Mouse (Mus musculus) limb, embryonic 14.5 days (tissue): ENCODE measurements around the gene Slc26a10. TPM values are rescaled to one million over a fixed set of nuclear protein-coding genes. Genes with fewer than 3 reads are reported as not detected.
A peak's percentile ranks its signal among the peaks of the same experiment; 100 is the strongest.

Experiments used
- ATAC-seq: fragments of 200-750 bp; cut with Nextera tagmentation; 2 replicates; pipeline ENCODE4 v1.8.0; 2017; ENCODE audit warnings: low read depth, moderate number of reproducible peaks, moderate TSS enrichment; ENCODE audit not compliant: low FRiP score
- DNase-seq: peaks from one replicate; pipeline ENCODE4 v3.0.0-alpha.2; 2015; ENCODE audit warnings: low spot score
- H3K27ac ChIP-seq: fragments of 300-500 bp; sonication (generic); replicated peaks from 2 replicates; pipeline ENCODE4 v1.5.1; 2014; ENCODE audit warnings: low read depth, mild to moderate bottlenecking, low read length, moderate library complexity, mixed read lengths
- H3K27me3 ChIP-seq: fragments of 300-500 bp; sonication (generic); 2 replicates; pipeline ENCODE4 v1.6.1; 2014; ENCODE audit warnings: low read length, mixed read lengths; ENCODE audit not compliant: control insufficient read depth, insufficient read depth
- H3K36me3 ChIP-seq: fragments of 300-500 bp; sonication (generic); 2 replicates; pipeline ENCODE4 v1.6.1; 2014; ENCODE audit warnings: mild to moderate bottlenecking, low read length, moderate library complexity, mixed read lengths; ENCODE audit not compliant: control insufficient read depth, insufficient read depth
- H3K4me1 ChIP-seq: fragments of 300-500 bp; sonication (generic); 2 replicates; pipeline ENCODE4 v1.6.1; 2014; ENCODE audit warnings: antibody characterized with exemption, low read length, mixed read lengths; ENCODE audit not compliant: control insufficient read depth, insufficient read depth
- H3K4me2 ChIP-seq: fragments of 300-500 bp; sonication (generic); replicated peaks from 2 replicates; pipeline ENCODE4 v1.6.1; 2014; ENCODE audit warnings: low read depth, mild to moderate bottlenecking, low read length, moderate library complexity; ENCODE audit not compliant: severe bottlenecking
- H3K4me3 ChIP-seq: fragments of 300-500 bp; sonication (generic); replicated peaks from 2 replicates; pipeline ENCODE4 v1.5.1; 2014; ENCODE audit warnings: low read length
- H3K9ac ChIP-seq: fragments of 300-500 bp; sonication (generic); 2 replicates; pipeline ENCODE4 v1.6.1; 2014; ENCODE audit warnings: mild to moderate bottlenecking, low read depth, low read length, moderate library complexity; ENCODE audit not compliant: severe bottlenecking
- H3K9me3 ChIP-seq: fragments of 300-500 bp; sonication (generic); 2 replicates; pipeline ENCODE4 v1.6.1; 2016; ENCODE audit warnings: low read length; ENCODE audit not compliant: control insufficient read depth
- POLR2A ChIP-seq: fragments of 200-500 bp; IDR thresholded peaks from 2 replicates; pipeline ENCODE4 v1.8.0; 2012; ENCODE audit warnings: inconsistent platforms, mild to moderate bottlenecking, moderate library complexity, borderline replicate concordance; ENCODE audit not compliant: insufficient read depth, insufficient read length; ENCODE audit errors: extremely low read depth
- WGBS: fragments of 180-500 bp; shearing (Covaris S2); extraction: QIAGEN DNeasy Blood & Tissue Kit; methylation state at CpG from one replicate; pipeline ENCODE4 v1.1.7; 2014; 5-methylcytosine and 5-hydroxymethylcytosine counted together
- polyA plus RNA-seq, 2 experiments: library from polyadenylated mRNA; depleted of rRNA in 1 of 2; stranded (reverse) in 1 of 2; unstranded in 1 of 2; fragments of >200 nt; fragmentation: Nextera tagmentation in 1 of 2; extraction: Ambion mirVana in 1 of 2; gene quantifications; 2 replicates each; pipeline versions ENCODE4 v1.2.1 to v1.2.3; 2012 to 2014

Slc26a10 gene
- polyA plus RNA-seq, 2 experiments = 0.81 to 2.9 TPM

- DNase-seq = peak; percentile 72
- Histone ChIP-seq H3K36me3 (peaks cover 8% of the 10 kb centered on the region), H3K9me3 (no peaks in the 10 kb centered on the region), H3K9ac (0 out of 2 replicates have a peak overlapping the region, but pooled peaks have one; percentile 9), H3K4me3 (0 out of 2 replicates have a peak overlapping the region, but pooled peaks have one; percentile 0), H3K4me1 (0 out of 2 replicates have a peak, but pooled peaks cover 2% of the 10 kb centered on the region), H3K27ac (no peak overlapping the region), H3K27me3 (no peaks in the 10 kb centered on the region), H3K4me2 (peak overlapping the region; percentile 48)
- ATAC-seq = no peak
- WGBS = 12% methylated on average over 4 of the region's 4 CpGs
- TF ChIP-seq POLR2A = no peak
Observed at GRCm38 (mm10) chr10:127123436-127123805, 57.0 kb downstream of the Slc26a10 start.

- 0 out of 2 replicates have a peak overlapping the region, but pooled peaks have one; percentile 0 for H3K4me3 ChIP-seq
- H3K27ac ChIP-seq = no peak overlapping the region
- 0 out of 2 replicates have a peak overlapping the region, but pooled peaks have one; percentile 9 for H3K9ac ChIP-seq
- DNase-seq (peak; percentile 49), ATAC-seq (no peak)
- WGBS = 14% methylated on average over 13 of the region's 13 CpGs
- no peaks in the 10 kb centered on the region for H3K27me3 ChIP-seq
- no peak for TF ChIP-seq POLR2A
- peaks cover 12% of the 10 kb centered on the region for H3K36me3 ChIP-seq
- peak overlapping the region; percentile 48 for H3K4me2 ChIP-seq
- H3K9me3 ChIP-seq = no peaks in the 10 kb centered on the region
- 0 out of 2 replicates have a peak, but pooled peaks cover 2% of the 10 kb centered on the region for H3K4me1 ChIP-seq
Observed at GRCm38 (mm10) chr10:127122784-127123435, 57.5 kb downstream of the Slc26a10 start.

GRCm38 (mm10) chr10:127122018-127122417 lies 58.4 kb downstream of the Slc26a10 start:
- Histone ChIP-seq H3K4me3 (no peak overlapping the region), H3K27me3 (no peaks in the 10 kb centered on the region), H3K36me3 (peaks cover 19% of the 10 kb centered on the region), H3K4me1 (0 out of 2 replicates have a peak, but pooled peaks cover 2% of the 10 kb centered on the region), H3K4me2 (no peak overlapping the region), H3K9me3 (no peaks in the 10 kb centered on the region), H3K27ac (no peak overlapping the region), H3K9ac (no peak overlapping the region)
- 87% methylated on average over 3 of the region's 3 CpGs for WGBS
- no peak for DNase-seq
- no peak for TF ChIP-seq POLR2A
- ATAC-seq = no peak

Other genes with a start within 250 kb of the Slc26a10 start
- 230 and 284 TPM in 2 replicates for gene Ctdsp2, start 201.9 kb downstream of the Slc26a10 start, polyA plus RNA-seq (2012; rRNA removed)
- 143 and 153 TPM in 2 replicates for gene Ctdsp2, start 201.9 kb downstream of the Slc26a10 start, polyA plus RNA-seq (2014; fragmentation: Nextera tagmentation; extraction: Ambion mirVana)
- 0.35 and 0.45 TPM in 2 replicates for gene Avil, start 179.9 kb downstream of the Slc26a10 start, polyA plus RNA-seq (2012; rRNA removed)
- gene Avil, start 179.9 kb downstream of the Slc26a10 start, polyA plus RNA-seq (2014; fragmentation: Nextera tagmentation; extraction: Ambion mirVana) = 0.22 and 0.28 TPM in 2 replicates
- gene Tsfm, start 149.8 kb downstream of the Slc26a10 start, polyA plus RNA-seq (2012; rRNA removed) = 55.8 and 59.7 TPM in 2 replicates
- gene Tsfm, start 149.8 kb downstream of the Slc26a10 start, polyA plus RNA-seq (2014; fragmentation: Nextera tagmentation; extraction: Ambion mirVana) = 65.2 and 69.0 TPM in 2 replicates
- gene Mettl1, start 139.2 kb downstream of the Slc26a10 start, polyA plus RNA-seq (2012; rRNA removed) = 48.6 and 52.0 TPM in 2 replicates
- 59.1 and 71.3 TPM in 2 replicates for gene Mettl1, start 139.2 kb downstream of the Slc26a10 start, polyA plus RNA-seq (2014; fragmentation: Nextera tagmentation; extraction: Ambion mirVana)
- 3.4 and 3.8 TPM in 2 replicates for gene Eef1akmt3, start 139.1 kb downstream of the Slc26a10 start, polyA plus RNA-seq (2012; rRNA removed)
- gene Eef1akmt3, start 139.1 kb downstream of the Slc26a10 start, polyA plus RNA-seq (2014; fragmentation: Nextera tagmentation; extraction: Ambion mirVana) = 0.87 and 1.3 TPM in 2 replicates
- gene Cyp27b1, start 132.4 kb downstream of the Slc26a10 start, polyA plus RNA-seq (2012; rRNA removed) = 1.1 and 1.5 TPM in 2 replicates
- 0.19 and 0.53 TPM in 2 replicates for gene Cyp27b1, start 132.4 kb downstream of the Slc26a10 start, polyA plus RNA-seq (2014; fragmentation: Nextera tagmentation; extraction: Ambion mirVana)
- 8.6 and 9.8 TPM in 2 replicates for gene March9, start 120.5 kb downstream of the Slc26a10 start, polyA plus RNA-seq (2012; rRNA removed)
- gene March9, start 120.5 kb downstream of the Slc26a10 start, polyA plus RNA-seq (2014; fragmentation: Nextera tagmentation; extraction: Ambion mirVana) = 2.7 and 3.1 TPM in 2 replicates
- gene Cdk4, start 117.1 kb downstream of the Slc26a10 start, polyA plus RNA-seq (2012; rRNA removed) = 1,132 and 1,227 TPM in 2 replicates
- gene Cdk4, start 117.1 kb downstream of the Slc26a10 start, polyA plus RNA-seq (2014; fragmentation: Nextera tagmentation; extraction: Ambion mirVana) = 1,659 and 1,732 TPM in 2 replicates
- 124 and 164 TPM in 2 replicates for gene Tspan31, start 110.4 kb downstream of the Slc26a10 start, polyA plus RNA-seq (2012; rRNA removed)
- 58.3 and 72.1 TPM in 2 replicates for gene Tspan31, start 110.4 kb downstream of the Slc26a10 start, polyA plus RNA-seq (2014; fragmentation: Nextera tagmentation; extraction: Ambion mirVana)
- gene Agap2, start 105.4 kb downstream of the Slc26a10 start, polyA plus RNA-seq (2012; rRNA removed) = 5.3 and 6.0 TPM in 2 replicates
- gene Agap2, start 105.4 kb downstream of the Slc26a10 start, polyA plus RNA-seq (2014; fragmentation: Nextera tagmentation; extraction: Ambion mirVana) = 0.32 and 0.57 TPM in 2 replicates
- 60.6 and 61.0 TPM in 2 replicates for gene Os9, start 59.5 kb downstream of the Slc26a10 start, polyA plus RNA-seq (2012; rRNA removed)
- 54.7 and 57.6 TPM in 2 replicates for gene Os9, start 59.5 kb downstream of the Slc26a10 start, polyA plus RNA-seq (2014; fragmentation: Nextera tagmentation; extraction: Ambion mirVana)
- gene B4galnt1, start 15.4 kb downstream of the Slc26a10 start, polyA plus RNA-seq (2012; rRNA removed) = 12.1 and 15.0 TPM in 2 replicates
- gene B4galnt1, start 15.4 kb downstream of the Slc26a10 start, polyA plus RNA-seq (2014; fragmentation: Nextera tagmentation; extraction: Ambion mirVana) = 10.8 and 11.8 TPM in 2 replicates
- gene Arhgef25, start 9.4 kb upstream of the Slc26a10 start, polyA plus RNA-seq (2012; rRNA removed) = 228 and 246 TPM in 2 replicates
- 86.8 and 113 TPM in 2 replicates for gene Arhgef25, start 9.4 kb upstream of the Slc26a10 start, polyA plus RNA-seq (2014; fragmentation: Nextera tagmentation; extraction: Ambion mirVana)
- gene Dtx3, start 15.1 kb upstream of the Slc26a10 start, polyA plus RNA-seq (2012; rRNA removed) = 565 and 712 TPM in 2 replicates
- 157 and 184 TPM in 2 replicates for gene Dtx3, start 15.1 kb upstream of the Slc26a10 start, polyA plus RNA-seq (2014; fragmentation: Nextera tagmentation; extraction: Ambion mirVana)
- gene Pip4k2c, start 30.9 kb upstream of the Slc26a10 start, polyA plus RNA-seq (2012; rRNA removed) = 33.1 and 37.5 TPM in 2 replicates
- gene Pip4k2c, start 30.9 kb upstream of the Slc26a10 start, polyA plus RNA-seq (2014; fragmentation: Nextera tagmentation; extraction: Ambion mirVana) = 22.0 and 23.3 TPM in 2 replicates
- 9.4 and 9.7 TPM in 2 replicates for gene Kif5a, start 82.7 kb upstream of the Slc26a10 start, polyA plus RNA-seq (2012; rRNA removed)
- 2.8 and 3.5 TPM in 2 replicates for gene Kif5a, start 82.7 kb upstream of the Slc26a10 start, polyA plus RNA-seq (2014; fragmentation: Nextera tagmentation; extraction: Ambion mirVana)
- 221 and 240 TPM in 2 replicates for gene Dctn2, start 85.7 kb upstream of the Slc26a10 start, polyA plus RNA-seq (2012; rRNA removed)
- gene Dctn2, start 85.7 kb upstream of the Slc26a10 start, polyA plus RNA-seq (2014; fragmentation: Nextera tagmentation; extraction: Ambion mirVana) = 168 and 178 TPM in 2 replicates
- 68.1 and 86.6 TPM in 2 replicates for gene Mbd6, start 108.4 kb upstream of the Slc26a10 start, polyA plus RNA-seq (2012; rRNA removed)
- 19.9 and 20.7 TPM in 2 replicates for gene Mbd6, start 108.4 kb upstream of the Slc26a10 start, polyA plus RNA-seq (2014; fragmentation: Nextera tagmentation; extraction: Ambion mirVana)
- gene Mars, start 131.1 kb upstream of the Slc26a10 start, polyA plus RNA-seq (2012; rRNA removed) = 78.5 and 79.8 TPM in 2 replicates
- gene Mars, start 131.1 kb upstream of the Slc26a10 start, polyA plus RNA-seq (2014; fragmentation: Nextera tagmentation; extraction: Ambion mirVana) = 113 and 114 TPM in 2 replicates
- gene Arhgap9, start 141.3 kb upstream of the Slc26a10 start, polyA plus RNA-seq (2012; rRNA removed) = 5.5 and 5.8 TPM in 2 replicates
- 5.6 and 7.5 TPM in 2 replicates for gene Arhgap9, start 141.3 kb upstream of the Slc26a10 start, polyA plus RNA-seq (2014; fragmentation: Nextera tagmentation; extraction: Ambion mirVana)
- gene Gli1, start 161.3 kb upstream of the Slc26a10 start, polyA plus RNA-seq (2012; rRNA removed) = 118 and 157 TPM in 2 replicates
- gene Gli1, start 161.3 kb upstream of the Slc26a10 start, polyA plus RNA-seq (2014; fragmentation: Nextera tagmentation; extraction: Ambion mirVana) = 16.4 and 19.9 TPM in 2 replicates
- 0.01 TPM in 1 of 2 replicates, not detected in the other for gene Inhbe, start 173.8 kb upstream of the Slc26a10 start, polyA plus RNA-seq (2012; rRNA removed)
- not detected in 2 replicates for gene Inhbe, start 173.8 kb upstream of the Slc26a10 start, polyA plus RNA-seq (2014; fragmentation: Nextera tagmentation; extraction: Ambion mirVana)
- not detected in 2 replicates for gene Inhbc, start 189.8 kb upstream of the Slc26a10 start, polyA plus RNA-seq (2012; rRNA removed)
- gene Inhbc, start 189.8 kb upstream of the Slc26a10 start, polyA plus RNA-seq (2014; fragmentation: Nextera tagmentation; extraction: Ambion mirVana) = not detected in 2 replicates
- gene R3hdm2, start 199.7 kb upstream of the Slc26a10 start, polyA plus RNA-seq (2012; rRNA removed) = 58.0 and 85.5 TPM in 2 replicates
- 38.3 and 39.5 TPM in 2 replicates for gene R3hdm2, start 199.7 kb upstream of the Slc26a10 start, polyA plus RNA-seq (2014; fragmentation: Nextera tagmentation; extraction: Ambion mirVana)